Mouse (Mus musculus): ENCODE measurements at regions not wholly inside any gene's neighbourhood (a gene's known extent, or its start where the extent isn't known, plus 50 kb on each side); places are given as distances from the start of the nearest gene placed in this dataset.

- TF ChIP-seq CTCF (IDR thresholded peaks at IDR 0.05; ENCODE audit: insufficient read depth, low read length) = no peak
- TF ChIP-seq POLR2A (IDR thresholded peaks at IDR 0.05; ENCODE audit: borderline replicate concordance, extremely low read depth, low read depth, low read length) = no peak
These were observed 255.5 kb downstream of the Wdr11 start for GRCm38 (mm10) chr7:129847136-129847535.
